Mouse (Mus musculus): ENCODE data around the gene Dedd. TPM values are rescaled to one million over a fixed set of nuclear protein-coding genes. Genes with fewer than 3 reads are reported as not detected.

The Dedd gene
- total RNA-seq (2018; cell fraction: chromatin; rRNA removed) = 100 to 1,000 TPM in 9 of 26 experiments, 10 to 100 TPM in 17; 24.7 to 208 (median 90.4) TPM
- 10 to 100 TPM; 18.9 to 48.1 (median 36.8) TPM for total RNA-seq (2018; cell fraction: cytosol; rRNA removed)
- 100 to 1,000 TPM in 2 of 26 experiments, 10 to 100 TPM in 24; 20.5 to 161 (median 53.8) TPM for total RNA-seq (2018; cell fraction: nucleus; rRNA removed)
- 21.4 to 35.4 TPM (median 21.9 TPM) in 3 replicates for polyA plus RNA-seq (2018)

- Histone ChIP-seq H3K27ac (peak within 1 kb of the TSS; percentile 93), H3K79me2 (ENCODE audit: inconsistent target) (peaks cover 85% of the 10 kb centered on the region)
- WGBS (ENCODE audit: missing documents) = under 1% methylated on average over 35 of the region's 48 CpGs
These were observed at the start of gene Dedd for GRCm38 (mm10) chr1:171328839-171329432. Dedd (plus strand) TSS chr1:171329145.

GRCm38 (mm10) chr1:171279721-171280120 lies 49.2 kb upstream of the Dedd start:
- no peak overlapping the region for H3K27ac ChIP-seq
- H3K36me3 ChIP-seq (ENCODE audit: inconsistent target) = peaks cover 37% of the 10 kb centered on the region

More at GRCm38 (mm10) chr1:171328839-171329432, at the start of gene Dedd:
- peaks cover 5% of the 10 kb centered on the region; the same call in 1 of the 2 replicates for H3K36me3 ChIP-seq (ENCODE audit: inconsistent target)
- H3K4me3 ChIP-seq (ENCODE audit: inconsistent target) = peak within 1 kb of the TSS; percentile 84

DNA sequence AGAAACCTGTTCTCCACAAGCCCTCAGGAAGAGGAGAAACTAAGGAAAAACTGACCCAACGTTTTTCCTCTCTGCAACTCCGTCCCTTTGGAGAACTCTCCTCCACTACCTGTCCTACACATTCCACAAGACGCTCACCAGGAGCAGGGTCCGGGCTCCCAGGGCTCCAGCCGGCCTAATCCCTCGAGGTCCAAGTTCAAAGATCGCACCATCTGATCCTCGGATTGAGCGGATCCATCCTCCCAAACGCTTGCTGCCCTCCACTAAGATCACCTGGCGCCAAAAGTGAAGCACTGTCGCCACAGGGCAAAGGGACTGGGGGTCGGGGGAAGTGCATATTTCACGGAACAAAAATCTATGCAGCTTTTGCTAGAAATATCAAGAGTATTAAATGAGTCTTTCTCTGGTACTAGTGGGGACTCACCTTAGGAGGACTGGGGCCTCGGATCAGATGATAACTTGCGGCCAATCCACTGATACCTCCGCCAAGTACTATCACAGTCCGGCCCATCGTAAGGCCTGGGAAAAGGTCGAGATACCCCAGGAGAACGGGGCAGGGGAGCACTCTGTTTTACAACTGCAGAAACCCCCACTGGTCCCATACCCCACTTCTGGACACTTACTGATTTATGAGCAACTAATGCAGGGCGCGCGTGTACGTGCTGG lies 48.6 kb upstream of the Dedd start:
- peak overlapping the region; percentile 81 for H3K27ac ChIP-seq
- WGBS (ENCODE audit: missing documents) = 8% methylated on average over 25 of the region's 25 CpGs
- H3K36me3 ChIP-seq (ENCODE audit: inconsistent target) = peaks cover 30% of the 10 kb centered on the region
- peaks cover 15% of the 10 kb centered on the region; the same call in 1 of the 2 replicates for H3K79me2 ChIP-seq (ENCODE audit: inconsistent target)
- H3K4me3 ChIP-seq (ENCODE audit: inconsistent target) = peak overlapping the region; percentile 69

More at GRCm38 (mm10) chr1:171279721-171280120, 49.2 kb upstream of the Dedd start:
- Histone ChIP-seq H3K4me3 (ENCODE audit: inconsistent target) (peak overlapping the region; percentile 69; the same call in 1 of the 2 replicates), H3K79me2 (ENCODE audit: inconsistent target) (peaks cover 15% of the 10 kb centered on the region; the same call in 1 of the 2 replicates)
- WGBS (ENCODE audit: missing documents) = 84% methylated on average over 5 of the region's 5 CpGs

- H3K4me3 ChIP-seq (ENCODE audit: inconsistent target) = peak within 1 kb of the TSS; percentile 69
- peak within 1 kb of the TSS; percentile 81 for H3K27ac ChIP-seq
- WGBS (ENCODE audit: missing documents) = under 1% methylated on average over 26 of the region's 26 CpGs
- H3K79me2 ChIP-seq (ENCODE audit: inconsistent target) = peaks cover 15% of the 10 kb centered on the region; the same call in 1 of the 2 replicates
- peaks cover 25% of the 10 kb centered on the region for H3K36me3 ChIP-seq (ENCODE audit: inconsistent target)
These were observed 47.9 kb upstream of the Dedd start, which contains the start of gene Ppox for GRCm38 (mm10) chr1:171280916-171281527. Ppox (minus strand) TSS chr1:171281186.

- Histone ChIP-seq H3K79me2 (ENCODE audit: inconsistent target) (peaks cover 19% of the 10 kb centered on the region; the same call in 1 of the 2 replicates), H3K27ac (peak overlapping the region; percentile 81), H3K4me3 (ENCODE audit: inconsistent target) (peak overlapping the region; percentile 69), H3K36me3 (ENCODE audit: inconsistent target) (peaks cover 20% of the 10 kb centered on the region)
- 0% methylated on average over 10 of the region's 10 CpGs for WGBS (ENCODE audit: missing documents)
These were observed 47.4 kb upstream of the Dedd start for GRCm38 (mm10) chr1:171281528-171281923.

DNA sequence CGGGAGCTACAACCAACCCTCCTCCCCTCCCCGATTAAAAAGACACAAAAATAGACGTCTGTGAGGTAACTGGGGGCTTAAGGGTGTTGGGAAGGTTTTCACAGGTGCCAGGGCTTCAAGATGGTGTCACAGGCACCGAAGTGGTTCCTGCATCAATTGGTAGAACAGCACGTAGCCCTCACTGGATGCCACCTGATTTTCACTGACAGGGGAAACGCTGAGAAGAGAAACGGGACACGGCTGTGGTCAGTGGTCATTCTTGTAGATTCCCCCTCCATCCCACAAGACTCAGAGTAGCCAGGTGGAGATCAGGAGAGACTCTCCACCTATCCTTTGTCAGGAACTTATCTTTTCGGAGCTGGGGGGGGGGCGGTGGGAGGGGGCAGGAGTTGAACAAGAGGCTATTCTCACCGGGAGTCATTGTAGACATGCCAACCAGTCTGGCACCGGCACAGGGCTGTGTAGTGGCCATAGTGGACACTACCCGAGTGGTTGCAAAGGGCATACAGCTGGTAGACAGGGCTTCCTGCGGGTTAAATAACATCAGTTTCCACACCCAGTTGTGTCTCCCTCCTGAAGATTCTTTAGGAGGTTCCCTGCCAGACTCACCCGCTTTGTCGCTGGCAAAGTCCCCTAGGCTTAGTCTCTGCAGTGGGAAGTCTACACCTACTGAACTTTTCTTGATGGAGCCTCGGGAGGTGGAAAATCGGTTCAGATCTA lies 46.7 kb upstream of the Dedd start:
- WGBS (ENCODE audit: missing documents) = 80% methylated on average over 18 of the region's 18 CpGs
- H3K36me3 ChIP-seq (ENCODE audit: inconsistent target) = peaks cover 13% of the 10 kb centered on the region; the same call in 1 of the 2 replicates

DNA sequence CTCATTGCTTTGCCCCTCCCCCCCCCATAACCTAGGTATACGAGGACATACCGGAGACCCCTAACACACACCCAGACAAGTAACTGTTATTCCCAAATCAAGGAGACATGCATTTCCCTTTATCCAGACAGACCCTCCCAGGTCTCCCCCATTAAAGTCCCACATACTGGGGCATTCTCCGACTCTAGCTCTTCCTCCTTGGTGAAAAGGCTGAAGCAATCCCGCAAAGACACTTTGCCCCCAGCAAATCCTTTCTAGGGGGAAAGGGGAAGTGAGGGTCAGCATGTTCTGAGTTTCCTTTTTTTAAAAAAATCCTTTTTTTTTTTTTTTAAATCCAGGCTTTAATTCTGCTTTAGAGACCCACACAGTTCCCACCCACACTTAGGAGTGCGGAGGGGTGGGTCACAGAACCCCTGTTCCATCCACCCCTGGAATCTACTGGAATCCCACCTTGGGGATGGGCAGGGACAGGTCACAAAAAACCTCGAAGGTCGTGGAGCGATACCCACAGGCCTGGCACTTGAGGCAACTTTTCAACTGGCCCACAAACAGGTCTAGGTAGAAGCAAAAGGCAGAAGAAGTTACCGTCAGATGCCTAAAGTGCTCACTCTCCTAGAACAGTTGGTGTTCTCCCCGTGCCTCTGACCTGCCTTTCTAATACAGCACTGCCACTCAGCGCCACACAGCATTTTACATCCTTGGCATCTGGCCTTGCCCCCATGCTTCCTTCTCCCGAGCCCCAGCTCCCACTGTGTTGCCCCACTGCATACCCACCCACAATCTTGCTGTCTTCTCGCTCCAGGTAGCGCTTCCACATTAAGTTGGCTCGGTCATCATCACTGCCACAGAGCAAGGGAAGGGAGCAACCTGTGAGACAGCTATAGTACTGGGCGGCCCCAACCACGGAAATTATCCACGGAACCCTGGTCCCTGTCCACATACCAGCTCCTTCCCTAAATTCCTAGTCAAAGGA lies 45.5 kb upstream of the Dedd start:
- H3K79me2 ChIP-seq (ENCODE audit: inconsistent target) = peaks cover 29% of the 10 kb centered on the region; the same call in 1 of the 2 replicates
- H3K4me3 ChIP-seq (ENCODE audit: inconsistent target) = no peak overlapping the region
- 65% methylated on average over 18 of the region's 18 CpGs for WGBS (ENCODE audit: missing documents)
- peak overlapping the region; percentile 52 for H3K27ac ChIP-seq
- H3K36me3 ChIP-seq (ENCODE audit: inconsistent target) = peaks cover 5% of the 10 kb centered on the region; the same call in 1 of the 2 replicates

More for the DNA sequence above, 46.7 kb upstream of the Dedd start:
- peaks cover 26% of the 10 kb centered on the region; the same call in 1 of the 2 replicates for H3K79me2 ChIP-seq (ENCODE audit: inconsistent target)
- H3K4me3 ChIP-seq (ENCODE audit: inconsistent target) = no peak overlapping the region
- H3K27ac ChIP-seq = peak overlapping the region; percentile 52; the same call in 1 of the 2 replicates

GRCm38 (mm10) chr1:171284491-171284890 lies 44.5 kb upstream of the Dedd start:
- peaks cover 29% of the 10 kb centered on the region; the same call in 1 of the 2 replicates for H3K79me2 ChIP-seq (ENCODE audit: inconsistent target)
- WGBS (ENCODE audit: missing documents) = 90% methylated on average over 15 of the region's 15 CpGs
- H3K36me3 ChIP-seq (ENCODE audit: inconsistent target) = peaks cover 9% of the 10 kb centered on the region; the same call in 1 of the 2 replicates
- H3K4me3 ChIP-seq (ENCODE audit: inconsistent target) = no peak overlapping the region
- peak overlapping the region; percentile 17; the same call in 1 of the 2 replicates for H3K27ac ChIP-seq

DNA sequence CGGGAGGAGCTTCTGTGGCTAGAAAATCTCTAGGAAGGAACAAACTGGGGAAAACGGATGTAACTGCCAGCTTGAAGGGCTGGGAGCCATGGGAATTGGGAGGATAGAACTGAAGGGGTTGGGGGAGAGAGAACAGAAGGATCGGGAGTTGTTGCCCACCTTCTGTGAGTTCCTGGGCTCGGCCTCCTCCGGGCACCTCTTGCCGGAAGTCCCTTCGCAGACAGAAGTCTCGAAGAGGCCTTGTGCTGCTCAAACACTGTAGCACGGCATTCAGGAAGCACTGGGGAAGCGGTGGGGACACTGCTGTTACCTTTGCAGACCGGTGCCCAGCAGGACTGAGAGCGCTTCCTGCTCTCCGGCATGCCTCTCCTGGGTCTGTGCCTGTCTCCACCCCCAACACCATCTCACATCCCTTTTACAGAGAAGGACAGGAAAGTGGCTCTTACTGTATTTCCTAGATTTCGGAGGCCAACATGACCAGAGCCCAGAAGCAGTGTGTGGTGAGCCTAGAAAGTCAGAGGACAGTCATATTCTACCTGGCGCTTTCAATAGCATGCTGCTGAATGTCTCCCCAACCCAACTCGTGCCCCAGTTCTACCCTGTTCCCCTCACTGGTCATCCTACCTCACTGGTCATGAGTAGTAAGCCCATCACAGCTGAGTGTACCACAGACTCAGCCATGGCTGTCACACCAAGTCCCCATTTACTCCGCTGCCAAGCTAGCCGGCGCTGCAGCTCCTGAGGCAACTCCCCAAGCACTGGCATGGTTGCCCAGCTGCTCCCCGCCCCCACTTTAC lies 43.7 kb upstream of the Dedd start:
- Histone ChIP-seq H3K4me3 (ENCODE audit: inconsistent target) (peak overlapping the region; percentile 12; the same call in 1 of the 2 replicates), H3K27ac (peak overlapping the region; percentile 17; the same call in 1 of the 2 replicates), H3K79me2 (ENCODE audit: inconsistent target) (peaks cover 23% of the 10 kb centered on the region; the same call in 1 of the 2 replicates), H3K36me3 (ENCODE audit: inconsistent target) (peaks cover 15% of the 10 kb centered on the region; the same call in 1 of the 2 replicates)
- 62% methylated on average over 18 of the region's 20 CpGs for WGBS (ENCODE audit: missing documents)

GRCm38 (mm10) chr1:171286517-171286916 lies 42.4 kb upstream of the Dedd start:
- Histone ChIP-seq H3K79me2 (ENCODE audit: inconsistent target) (peaks cover 31% of the 10 kb centered on the region), H3K36me3 (ENCODE audit: inconsistent target) (peaks cover 15% of the 10 kb centered on the region; the same call in 1 of the 2 replicates), H3K4me3 (ENCODE audit: inconsistent target) (no peak overlapping the region), H3K27ac (no peak overlapping the region)
- WGBS (ENCODE audit: missing documents) = 93% methylated on average over 13 of the region's 19 CpGs

DNA sequence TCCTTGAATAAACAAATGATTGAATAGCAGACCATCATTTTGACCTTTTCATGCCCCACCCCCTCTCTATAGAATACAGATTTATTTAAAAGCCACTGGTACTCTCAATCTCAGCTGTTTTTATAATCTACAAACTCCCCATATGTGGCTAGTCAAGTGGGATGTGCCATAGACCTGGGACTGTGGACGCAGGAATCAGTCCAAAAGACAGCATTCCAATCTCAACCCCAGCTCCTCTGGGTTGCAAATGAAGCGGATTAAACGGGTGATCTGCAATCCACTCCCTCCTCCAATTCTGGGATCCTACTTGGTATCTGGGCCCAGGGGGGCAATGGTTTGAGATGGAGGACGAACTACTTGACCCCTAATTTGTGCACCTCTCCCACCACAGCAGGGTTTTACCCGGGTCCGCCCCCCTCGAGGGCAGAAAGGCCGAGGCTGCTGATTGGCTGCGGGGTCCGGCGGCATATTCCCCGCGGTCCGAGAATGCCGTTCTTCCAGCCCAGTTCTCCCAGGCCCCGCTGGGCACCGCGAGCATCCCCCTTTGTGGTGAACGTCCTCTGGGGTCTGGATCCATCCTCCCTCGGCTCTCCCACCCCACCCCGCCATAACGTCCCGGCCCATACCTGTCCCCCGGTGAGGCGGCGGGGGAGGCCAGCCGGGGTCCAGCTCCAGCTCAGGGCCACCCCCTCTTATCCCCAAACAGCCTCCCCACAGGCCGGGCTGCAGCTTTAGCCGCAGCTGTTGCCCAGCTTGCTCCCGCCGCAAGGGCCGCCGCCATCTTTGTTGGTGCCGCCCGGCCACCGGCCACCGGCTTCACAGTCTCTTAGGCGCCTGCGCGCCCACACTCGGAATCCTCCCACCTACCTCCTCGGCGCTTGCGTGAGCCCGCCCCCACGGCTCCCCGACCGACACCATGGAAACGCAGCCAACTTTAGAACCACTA lies 41.5 kb upstream of the Dedd start, which contains the start of gene Usp21:
Gene Usp21, minus strand, starts transcription at position 856 of the 946 bp plus-strand sequence.
- H3K79me2 ChIP-seq (ENCODE audit: inconsistent target) = peaks cover 35% of the 10 kb centered on the region
- WGBS (ENCODE audit: missing documents) = 2% methylated on average over 47 of the region's 49 CpGs
- peaks cover 15% of the 10 kb centered on the region; the same call in 1 of the 2 replicates for H3K36me3 ChIP-seq (ENCODE audit: inconsistent target)
- peak within 1 kb of the TSS; percentile 56 for H3K4me3 ChIP-seq (ENCODE audit: inconsistent target)
- peak within 1 kb of the TSS; percentile 45; the same call in 1 of the 2 replicates for H3K27ac ChIP-seq
